Mouse (Mus musculus) 416B (cell line): ENCODE data around the gene Sh2d1b1.
A peak's percentile ranks its signal among the peaks of the same experiment; 100 is the strongest.
"Not testable (repeated sequence)": the region's sequence is repeated elsewhere in the genome, so short reads cannot be mapped to it uniquely, and the experiment has no call there.

Experiments
- DNase-seq: peaks from one replicate; pipeline ENCODE4 v3.0.0; 2011; ENCODE audit warnings: low read depth

The Sh2d1b1 gene

GRCm38 (mm10) chr1:170277016-170277415 lies at the start of gene Sh2d1b1:
TSS of gene Sh2d1b1 (plus strand) at chr1:170277320.
- peak; percentile 63 for DNase-seq

- DNase-seq = not testable (repeated sequence)
These were observed 44.4 kb upstream of the Sh2d1b1 start, which contains the start of gene Sh2d1b2 for GRCm38 (mm10) chr1:170232688-170233087. TSS of gene Sh2d1b2 (plus strand) at chr1:170232749.

- DNase-seq = no peak
These were observed 32.1 kb upstream of the Sh2d1b1 start for GRCm38 (mm10) chr1:170245016-170245415.

- DNase-seq = no peak
These were observed 22.1 kb upstream of the Sh2d1b1 start for GRCm38 (mm10) chr1:170254893-170255559.

- no peak for DNase-seq
These were observed 21.6 kb upstream of the Sh2d1b1 start for GRCm38 (mm10) chr1:170255560-170255910.

GRCm38 (mm10) chr1:170270281-170270680 lies 6.8 kb upstream of the Sh2d1b1 start:
- peak; percentile 12 for DNase-seq

GRCm38 (mm10) chr1:170270696-170271095 lies 6.4 kb upstream of the Sh2d1b1 start:
- DNase-seq = peak; percentile 71

GRCm38 (mm10) chr1:170273252-170273651 lies 3.9 kb upstream of the Sh2d1b1 start:
- peak; percentile 79 for DNase-seq

- peak; percentile 65 for DNase-seq
These were observed 5.5 kb downstream of the Sh2d1b1 start for GRCm38 (mm10) chr1:170282415-170283129.

GRCm38 (mm10) chr1:170292239-170292951 lies 15.3 kb downstream of the Sh2d1b1 start:
- peak; percentile 84 for DNase-seq

GRCm38 (mm10) chr1:170293257-170293656 lies 16.1 kb downstream of the Sh2d1b1 start:
- no peak for DNase-seq

GRCm38 (mm10) chr1:170294786-170295570 lies 17.9 kb downstream of the Sh2d1b1 start:
- no peak for DNase-seq

- DNase-seq = no peak
These were observed 22.4 kb downstream of the Sh2d1b1 start for GRCm38 (mm10) chr1:170299496-170299895.

GRCm38 (mm10) chr1:170301686-170302085 lies 24.6 kb downstream of the Sh2d1b1 start:
- no peak for DNase-seq

GRCm38 (mm10) chr1:170302456-170302855 lies 25.3 kb downstream of the Sh2d1b1 start:
- no peak for DNase-seq

GRCm38 (mm10) chr1:170303103-170303502 lies 26.0 kb downstream of the Sh2d1b1 start:
- DNase-seq = no peak

- DNase-seq = no peak
These were observed 27.9 kb downstream of the Sh2d1b1 start for GRCm38 (mm10) chr1:170305002-170305401.

- DNase-seq = no peak
These were observed 29.1 kb downstream of the Sh2d1b1 start, which contains the start of gene Gm7694 for GRCm38 (mm10) chr1:170306232-170306631. TSS of gene Gm7694 (minus strand) at chr1:170306332.

- no peak for DNase-seq
These were observed 31.4 kb downstream of the Sh2d1b1 start, which contains the start of gene Spata46 for GRCm38 (mm10) chr1:170308503-170308902. TSS of gene Spata46 (plus strand) at chr1:170308803.

GRCm38 (mm10) chr1:170311431-170311830 lies 34.3 kb downstream of the Sh2d1b1 start:
- no peak for DNase-seq

- DNase-seq = no peak
These were observed 44.9 kb downstream of the Sh2d1b1 start for GRCm38 (mm10) chr1:170322046-170322445.

- DNase-seq = no peak
These were observed 45.9 kb downstream of the Sh2d1b1 start for GRCm38 (mm10) chr1:170323001-170323400.
